In genomic region chr16:30661086-30661977, GRCm38 (mm10) we compare ENCODE assay signal across 16 mouse cellular contexts.
A peak's percentile ranks its signal among the peaks of the same experiment; 100 is the strongest.
DNase-seq lines count a peak whose midpoint lies in the region; ATAC-seq and TF ChIP-seq lines count a peak whose summit lies in the region.
"Had no signal": no experiment of that assay in that cellular context is flagged by ENCODE, and none has a peak within 500 bp of the region (broad histone marks: within the 10 kb centered on the region; RNA-seq: fewer than 3 reads in every experiment).

No protein-coding gene starts in this region.

- H3K4me2 ChIP-seq in kidney, postnatal 0 days (ENCODE audit: low read length), result no peak overlapping the region
- H3K4me2 ChIP-seq: midbrain, embryonic 12.5 days had no signal

- TF ChIP-seq CTCF in kidney, postnatal 0 days (IDR thresholded peaks at IDR 0.05; ENCODE audit: low read depth), result no peak

- no peaks in the 10 kb centered on the region for H3K27me3 ChIP-seq in kidney, postnatal 0 days (ENCODE audit: insufficient read depth, low read length)
- 0 out of 2 replicates have a peak, but pooled peaks cover 8% of the 10 kb centered on the region for H3K27me3 ChIP-seq in embryonic facial prominence, embryonic 10.5 days (replicated peaks; ENCODE audit: low read depth, poor library complexity, severe bottlenecking)

- no peak for ATAC-seq in kidney, postnatal 0 days (replicated peaks; ENCODE audit: low FRiP score, low read depth)
- no peak for ATAC-seq in erythroblast, adult 5-6 weeks (replicated peaks; ENCODE audit: low FRiP score, poor library complexity, severe bottlenecking)
- ATAC-seq: intestine, postnatal 0 days; liver, postnatal 0 days had no signal

- no peaks in the 10 kb centered on the region for H3K9me3 ChIP-seq in kidney, postnatal 0 days (replicated peaks; ENCODE audit: low read length)
- no peaks in the 10 kb centered on the region for H3K9me3 ChIP-seq in embryonic facial prominence, embryonic 10.5 days
- H3K9me3 ChIP-seq: heart, embryonic 10.5 days; midbrain, embryonic 12.5 days had no signal

- H3K36me3 ChIP-seq in kidney, postnatal 0 days (ENCODE audit: insufficient read depth, low read length), result no peaks in the 10 kb centered on the region
- H3K36me3 ChIP-seq in embryonic facial prominence, embryonic 10.5 days (replicated peaks), result no peaks in the 10 kb centered on the region
- H3K36me3 ChIP-seq: heart, embryonic 10.5 days; midbrain, embryonic 12.5 days had no signal

- no peak overlapping the region for H3K9ac ChIP-seq in kidney, postnatal 0 days (ENCODE audit: low read depth, low read length)
- H3K9ac ChIP-seq: liver, postnatal 0 days; midbrain, embryonic 12.5 days had no signal

- WGBS in kidney, postnatal 0 days, result 54% methylated on average over 16 of the region's 16 CpGs
- 60% methylated on average over 16 of the region's 16 CpGs for WGBS in embryonic facial prominence, embryonic 10.5 days

- DNase-seq in cerebellum, postnatal 10 days, result peak; percentile 40 to 43
- DNase-seq in cerebellum, adult 9-10 months, result no peak
- peak; percentile 64 for DNase-seq in kidney, postnatal 0 days (ENCODE audit: low spot score)
- DNase-seq in kidney, postnatal 4 days, result no peak
- peak; percentile 29 for DNase-seq in embryonic facial prominence, embryonic 10.5 days (ENCODE audit: low spot score)
- DNase-seq in layer of hippocampus, postnatal 36 days, result peak; percentile 18 to 51
- DNase-seq in adrenal gland, postnatal 36 days, result no peak
- DNase-seq: cerebellum, postnatal 14 days; kidney, postnatal 36 days; left cerebral cortex, postnatal 4 days; liver, postnatal 0 days; lung, postnatal 36 days had no signal

- H3K4me3 ChIP-seq in kidney, postnatal 0 days (replicated peaks; ENCODE audit: low read depth, low read length), result no peak overlapping the region
- no peak overlapping the region for H3K4me3 ChIP-seq in embryonic facial prominence, embryonic 10.5 days
- H3K4me3 ChIP-seq: heart, embryonic 10.5 days; midbrain, embryonic 12.5 days had no signal

- H3K4me1 ChIP-seq in kidney, postnatal 0 days (replicated peaks; ENCODE audit: insufficient read depth, low read length), result peaks cover 4% of the 10 kb centered on the region
- H3K4me1 ChIP-seq in embryonic facial prominence, embryonic 10.5 days, result peaks cover 48% of the 10 kb centered on the region

- H3K27ac ChIP-seq in kidney, postnatal 0 days, result no peak overlapping the region
- H3K27ac ChIP-seq in embryonic facial prominence, embryonic 10.5 days (replicated peaks), result no peak overlapping the region; the same call in 1 of the 2 replicates
- H3K27ac ChIP-seq: heart, embryonic 10.5 days; midbrain, embryonic 12.5 days had no signal

Comparison
In these comparisons a context has a peak if more than half of its experiments do, and no peak if none do; other contexts are left out.
1. DNase-seq: peak in cerebellum, postnatal 10 days (2 of 2), kidney, postnatal 0 days (single experiment), embryonic facial prominence, embryonic 10.5 days (single experiment) and layer of hippocampus, postnatal 36 days (2 of 2); none in cerebellum, adult 9-10 months (single experiment), kidney, postnatal 4 days (0 of 2) and adrenal gland, postnatal 36 days (0 of 2).